ENCODE assay signal across 14 mouse cellular contexts in genomic region chr1:188155135-188155779, GRCm38 (mm10).
DNase-seq lines count a peak whose midpoint lies in the region; ATAC-seq lines count a peak whose summit lies in the region.
"Had no signal": no experiment of that assay in that cellular context is flagged by ENCODE, and none has a peak within 500 bp of the region (broad histone marks: within the 10 kb centered on the region; RNA-seq: fewer than 3 reads in every experiment).

No protein-coding gene starts in this region.

- no peaks in the 10 kb centered on the region for H3K4me1 ChIP-seq in intestine, embryonic 14.5 days (replicated peaks; ENCODE audit: control insufficient read depth, insufficient read depth, low read length)
- no peaks in the 10 kb centered on the region for H3K4me1 ChIP-seq in intestine, embryonic 16.5 days (ENCODE audit: control insufficient read depth, insufficient read depth, low read length)
- peaks cover 10% of the 10 kb centered on the region for H3K4me1 ChIP-seq in forebrain, embryonic 14.5 days (ENCODE audit: control insufficient read depth, insufficient read depth, low read length)
- peaks cover 15% of the 10 kb centered on the region for H3K4me1 ChIP-seq in midbrain, embryonic 13.5 days (replicated peaks)
- H3K4me1 ChIP-seq: limb, embryonic 13.5 days had no signal

- intact Hi-C loops in heart, postnatal 25 days (cut with DNase I), result no loop called here

- H3K27me3 ChIP-seq in intestine, embryonic 14.5 days (replicated peaks; ENCODE audit: control insufficient read depth, insufficient read depth, low read length), result no peaks in the 10 kb centered on the region
- H3K27me3 ChIP-seq in intestine, embryonic 16.5 days (replicated peaks; ENCODE audit: control insufficient read depth, insufficient read depth, low read length), result no peaks in the 10 kb centered on the region
- H3K27me3 ChIP-seq in forebrain, embryonic 14.5 days (replicated peaks; ENCODE audit: control insufficient read depth, insufficient read depth, low read length), result no peaks in the 10 kb centered on the region
- H3K27me3 ChIP-seq in midbrain, embryonic 13.5 days, result peaks cover 26% of the 10 kb centered on the region; the same call in 1 of the 2 replicates

- no peak overlapping the region for H3K4me2 ChIP-seq in intestine, embryonic 14.5 days (ENCODE audit: low read length)
- H3K4me2 ChIP-seq in intestine, embryonic 16.5 days (ENCODE audit: low read depth, low read length), result no peak overlapping the region
- H3K4me2 ChIP-seq in forebrain, embryonic 14.5 days (ENCODE audit: low read length), result peak overlapping the region; percentile 43
- peak overlapping the region; percentile 50 for H3K4me2 ChIP-seq in midbrain, embryonic 13.5 days (replicated peaks)
- H3K4me2 ChIP-seq: limb, embryonic 13.5 days had no signal

- 88% methylated on average over 22 of the region's 22 CpGs for WGBS in intestine, embryonic 14.5 days
- 85% methylated on average over 22 of the region's 22 CpGs for WGBS in intestine, embryonic 16.5 days
- WGBS in forebrain, embryonic 14.5 days, result 48% methylated on average over 22 of the region's 22 CpGs
- 55% methylated on average over 22 of the region's 22 CpGs for WGBS in midbrain, embryonic 13.5 days

- H3K9ac ChIP-seq in intestine, embryonic 14.5 days (ENCODE audit: low read length), result no peak overlapping the region
- H3K9ac ChIP-seq in intestine, embryonic 16.5 days (ENCODE audit: low read depth, low read length), result no peak overlapping the region
- peak overlapping the region; percentile 18; the same call in 1 of the 2 replicates for H3K9ac ChIP-seq in forebrain, embryonic 14.5 days (ENCODE audit: low read length)
- H3K9ac ChIP-seq in midbrain, embryonic 13.5 days (replicated peaks), result 0 out of 2 replicates have a peak overlapping the region, but pooled peaks have one; percentile 4
- H3K9ac ChIP-seq: limb, embryonic 13.5 days had no signal

- no peak overlapping the region for H3K27ac ChIP-seq in intestine, embryonic 14.5 days (ENCODE audit: low read depth)
- H3K27ac ChIP-seq in intestine, embryonic 16.5 days (ENCODE audit: low read length), result no peak overlapping the region
- peak overlapping the region; percentile 34; the same call in 1 of the 2 replicates for H3K27ac ChIP-seq in forebrain, embryonic 14.5 days (ENCODE audit: low read depth, low read length)
- H3K27ac ChIP-seq in midbrain, embryonic 13.5 days, result 0 out of 2 replicates have a peak overlapping the region, but pooled peaks have one; percentile 46
- H3K27ac ChIP-seq: limb, embryonic 13.5 days had no signal

- peak; percentile 85 for DNase-seq in heart, adult 11 months
- DNase-seq in heart, postnatal 25 days (ENCODE audit: low spot score), result no peak
- DNase-seq in intestine, embryonic 14.5 days (ENCODE audit: low spot score), result peak; percentile 33
- DNase-seq in forebrain, embryonic 14.5 days (ENCODE audit: low spot score), result no peak
- no peak for DNase-seq in lung, postnatal 25 days (ENCODE audit: low spot score)
- no peak for DNase-seq in retina, embryonic 14.5 days (ENCODE audit: low spot score)
- DNase-seq: adrenal gland, postnatal 10 days; kidney, postnatal 36 days; right cerebral cortex, postnatal 14 days; thymus, adult 2 months had no signal

- H3K9me3 ChIP-seq in intestine, embryonic 14.5 days (ENCODE audit: control insufficient read depth, low read length), result no peaks in the 10 kb centered on the region
- H3K9me3 ChIP-seq in intestine, embryonic 16.5 days (ENCODE audit: control insufficient read depth, low read length), result no peaks in the 10 kb centered on the region
- H3K9me3 ChIP-seq in forebrain, embryonic 14.5 days (replicated peaks; ENCODE audit: control insufficient read depth, low read length), result no peaks in the 10 kb centered on the region
- no peaks in the 10 kb centered on the region for H3K9me3 ChIP-seq in midbrain, embryonic 13.5 days
- H3K9me3 ChIP-seq: limb, embryonic 13.5 days had no signal

- no peak overlapping the region for H3K4me3 ChIP-seq in intestine, embryonic 14.5 days (ENCODE audit: low read depth, low read length)
- no peak overlapping the region for H3K4me3 ChIP-seq in intestine, embryonic 16.5 days (ENCODE audit: low read length)
- H3K4me3 ChIP-seq in forebrain, embryonic 14.5 days (ENCODE audit: low read depth, low read length), result 0 out of 2 replicates have a peak overlapping the region, but pooled peaks have one; percentile 14
- peak overlapping the region; percentile 14; the same call in 1 of the 2 replicates for H3K4me3 ChIP-seq in midbrain, embryonic 13.5 days (replicated peaks)
- H3K4me3 ChIP-seq: limb, embryonic 13.5 days had no signal

- no peak for ATAC-seq in intestine, embryonic 14.5 days (replicated peaks; ENCODE audit: low FRiP score, low TSS enrichment, low read depth)
- ATAC-seq in intestine, embryonic 16.5 days, result no peak
- ATAC-seq in forebrain, embryonic 14.5 days, result peak; percentile 59; the same call in 1 of the 2 replicates
- ATAC-seq in midbrain, embryonic 13.5 days, result peak; percentile 46; the same call in 1 of the 2 replicates
- ATAC-seq: lung, postnatal 0 days had no signal

- H3K36me3 ChIP-seq in intestine, embryonic 14.5 days (ENCODE audit: control insufficient read depth, insufficient read depth, low read length), result no peaks in the 10 kb centered on the region
- no peaks in the 10 kb centered on the region for H3K36me3 ChIP-seq in intestine, embryonic 16.5 days (ENCODE audit: control insufficient read depth, insufficient read depth, low read length)
- H3K36me3 ChIP-seq in forebrain, embryonic 14.5 days (ENCODE audit: control insufficient read depth, insufficient read depth, low read length), result no peaks in the 10 kb centered on the region
- no peaks in the 10 kb centered on the region for H3K36me3 ChIP-seq in midbrain, embryonic 13.5 days
- H3K36me3 ChIP-seq: limb, embryonic 13.5 days had no signal

Comparison
In these comparisons a context has a peak if more than half of its experiments do, and no peak if none do; other contexts are left out.
1. DNase-seq: peak in heart, adult 11 months (single experiment) and intestine, embryonic 14.5 days (single experiment); none in heart, postnatal 25 days (single experiment), forebrain, embryonic 14.5 days (single experiment), lung, postnatal 25 days (single experiment) and retina, embryonic 14.5 days (single experiment).
2. ATAC-seq: peak in forebrain, embryonic 14.5 days (single experiment) and midbrain, embryonic 13.5 days (single experiment); none in intestine, embryonic 14.5 days (single experiment) and intestine, embryonic 16.5 days (single experiment).
3. H3K27ac ChIP-seq: peak in forebrain, embryonic 14.5 days (single experiment) and midbrain, embryonic 13.5 days (single experiment); none in intestine, embryonic 14.5 days (single experiment) and intestine, embryonic 16.5 days (single experiment).
4. H3K4me2 ChIP-seq: peak in forebrain, embryonic 14.5 days (single experiment) and midbrain, embryonic 13.5 days (single experiment); none in intestine, embryonic 14.5 days (single experiment) and intestine, embryonic 16.5 days (single experiment).
5. H3K4me3 ChIP-seq: peak in forebrain, embryonic 14.5 days (single experiment) and midbrain, embryonic 13.5 days (single experiment); none in intestine, embryonic 14.5 days (single experiment) and intestine, embryonic 16.5 days (single experiment).
6. H3K9ac ChIP-seq: peak in forebrain, embryonic 14.5 days (single experiment) and midbrain, embryonic 13.5 days (single experiment); none in intestine, embryonic 14.5 days (single experiment) and intestine, embryonic 16.5 days (single experiment).